Mouse (Mus musculus) liver, embryonic 16.5 days (tissue): ENCODE measurements around the gene Trip11. TPM values are rescaled to one million over a fixed set of nuclear protein-coding genes. Genes with fewer than 3 reads are reported as not detected.

Experiments
- polyA plus RNA-seq: library from polyadenylated mRNA; unstranded; fragments of >200 nt; fragmentation: Nextera tagmentation; extraction: Ambion mirVana; gene quantifications from 2 replicates; pipeline ENCODE4 v1.2.1, GENCODE M21; 2015

Gene Trip11
- polyA plus RNA-seq, 1 experiment from 2014 or later, result 7.9 TPM

Other genes with a start within 250 kb of the Trip11 start
- gene Tc2n, start 194.7 kb downstream of the Trip11 start, polyA plus RNA-seq, result 0.14 and 0.16 TPM in 2 replicates
- 6.8 and 7.6 TPM in 2 replicates for gene Fbln5, start 94.2 kb downstream of the Trip11 start, polyA plus RNA-seq
- gene Atxn3, start 45.0 kb upstream of the Trip11 start, polyA plus RNA-seq, result 8.6 and 9.5 TPM in 2 replicates
- gene Cpsf2, start 62.7 kb upstream of the Trip11 start, polyA plus RNA-seq, result 13.6 and 14.8 TPM in 2 replicates
- 0.18 and 0.38 TPM in 2 replicates for gene Slc24a4, start 215.5 kb upstream of the Trip11 start, polyA plus RNA-seq